Mouse (Mus musculus): Measurements from ENCODE around the gene Esp31. TPM values are rescaled to one million over a fixed set of nuclear protein-coding genes. Genes with fewer than 3 reads are reported as not detected.

Gene Esp31
- total RNA-seq (2014; rRNA removed) (not detected in 2 replicates), polyA plus RNA-seq (2015; fragmentation: Nextera tagmentation; extraction: Ambion mirVana) (not detected in 2 replicates)

DNA sequence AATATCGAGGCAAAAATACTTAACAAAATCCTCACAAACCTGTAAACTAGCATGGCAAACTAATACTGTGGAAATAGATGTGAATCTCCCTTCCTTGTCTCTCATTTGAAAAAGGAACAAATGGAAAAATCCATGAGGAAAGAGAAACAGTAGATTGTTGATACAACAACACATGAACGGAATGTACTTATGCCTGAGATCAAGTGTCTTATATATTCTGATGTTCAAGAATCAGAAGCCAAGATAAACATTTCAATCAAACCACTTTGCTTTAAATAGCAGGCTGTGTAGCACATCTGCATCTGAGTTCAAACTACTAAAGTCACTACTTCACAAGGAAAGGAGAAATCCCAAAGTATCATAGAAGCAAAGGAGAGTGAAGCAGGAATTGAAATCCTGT, at the start of gene Esp31:
Esp31 (plus strand) TSS at position 301 of the 400 bp plus-strand sequence.
- H3K27me3 ChIP-seq (ENCODE audit: insufficient read depth, low read length) = no peaks in the 10 kb centered on the region
- H3K9me3 ChIP-seq (ENCODE audit: low read length) = peaks cover 7% of the 10 kb centered on the region; the same call in 1 of the 2 replicates
- DNase-seq (ENCODE audit: low spot score) (no peak), ATAC-seq (no peak)
- no peak within 1 kb of the TSS for H3K9ac ChIP-seq (replicated peaks; ENCODE audit: low read length)
- H3K4me3 ChIP-seq (ENCODE audit: low read length) = no peak within 1 kb of the TSS
- H3K27ac ChIP-seq = no peak within 1 kb of the TSS
- no peaks in the 10 kb centered on the region for H3K36me3 ChIP-seq (ENCODE audit: insufficient read depth, low read length)
- no peak within 1 kb of the TSS for H3K4me2 ChIP-seq (ENCODE audit: low read depth, low read length)
- no peaks in the 10 kb centered on the region for H3K4me1 ChIP-seq (ENCODE audit: insufficient read depth, low read length)
- no peak for TF ChIP-seq CTCF (IDR thresholded peaks at IDR 0.05; ENCODE audit: low read depth)
- 79% methylated on average over 2 of the region's 2 CpGs for WGBS

Other genes starting within 250 kb of the Esp31 start
- not detected in 2 replicates for gene Esp36, start 219.3 kb upstream of the Esp31 start, total RNA-seq (2014; rRNA removed)
- not detected in 2 replicates for gene Esp36, start 219.3 kb upstream of the Esp31 start, polyA plus RNA-seq (2015; fragmentation: Nextera tagmentation; extraction: Ambion mirVana)
- gene Esp34, start 85.3 kb upstream of the Esp31 start, total RNA-seq (2014; rRNA removed) = not detected in 2 replicates
- not detected in 2 replicates for gene Esp34, start 85.3 kb upstream of the Esp31 start, polyA plus RNA-seq (2015; fragmentation: Nextera tagmentation; extraction: Ambion mirVana)